Mouse (Mus musculus): Measurements from ENCODE around the gene Nxph4.

Nxph4 gene

DNA sequence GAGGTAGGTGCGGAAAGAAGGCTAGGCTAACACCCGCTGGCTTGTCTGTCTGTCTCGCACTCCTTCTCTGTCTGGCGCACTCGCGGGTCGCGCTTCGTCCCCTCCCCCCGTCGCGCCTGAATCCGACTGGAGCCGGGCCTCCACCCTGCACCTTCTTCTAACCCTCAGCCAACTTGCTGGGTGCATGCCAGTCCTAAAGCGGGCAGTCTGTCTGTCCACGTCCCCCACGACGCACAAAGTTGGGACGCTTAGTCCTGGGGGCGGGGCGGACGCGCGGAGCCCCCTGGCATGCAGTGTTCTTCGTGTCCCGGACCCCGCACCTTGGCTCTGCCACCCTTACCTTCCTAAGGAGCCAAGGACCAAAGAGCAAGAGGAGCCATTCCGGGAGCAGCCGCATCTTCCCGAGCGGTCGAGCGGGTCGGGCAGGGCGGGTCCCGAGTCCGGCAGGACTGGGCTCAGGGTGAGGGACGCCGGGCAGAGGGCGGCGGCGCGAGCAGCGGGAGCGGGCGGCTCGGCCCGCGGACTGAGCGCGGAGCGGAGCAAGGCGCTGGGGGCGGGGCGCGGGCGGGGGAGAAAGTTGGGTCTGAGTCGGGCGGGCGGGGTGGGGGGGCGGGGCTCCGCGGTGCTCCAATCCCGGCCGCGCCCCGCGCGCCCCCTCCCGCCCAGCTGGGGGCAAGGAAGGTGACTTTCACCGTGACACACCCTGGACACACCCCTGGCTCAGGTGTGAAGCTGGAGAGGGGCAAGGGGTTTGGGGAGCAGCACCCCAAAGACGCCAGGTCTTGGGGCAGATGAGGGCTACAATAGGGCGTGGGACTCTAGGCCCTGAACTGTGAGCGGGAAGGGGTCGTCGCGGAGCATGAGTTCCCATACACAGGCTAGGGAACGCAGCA lies at the start of gene Nxph4:
TSS of gene Nxph4 (minus strand) at position 524 of the 893 bp plus-strand sequence.
- DNase-seq (ENCODE audit: low spot score in 2 of 2) = no peak

DNA sequence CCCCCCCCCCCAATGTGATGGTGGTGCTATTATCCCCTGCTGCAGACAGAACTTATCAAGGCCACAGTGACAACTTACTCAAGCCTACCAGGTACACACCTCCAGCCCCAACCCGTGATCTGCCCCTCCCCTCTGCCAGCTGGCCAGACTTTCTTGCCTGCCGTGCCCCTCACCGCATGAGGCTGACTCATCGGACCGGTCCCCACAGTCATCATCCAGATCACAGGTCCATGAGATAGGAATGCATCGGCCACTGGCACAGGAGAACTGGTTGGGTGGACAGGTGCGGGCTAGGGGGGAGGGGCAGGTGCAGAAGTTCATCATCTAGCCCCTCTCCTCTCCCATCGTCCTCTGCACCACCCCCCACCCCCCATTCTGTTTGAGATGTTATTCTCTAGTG lies 49.3 kb upstream of the Nxph4 start:
- DNase-seq (ENCODE audit: low spot score in 2 of 2) = no peak

DNA sequence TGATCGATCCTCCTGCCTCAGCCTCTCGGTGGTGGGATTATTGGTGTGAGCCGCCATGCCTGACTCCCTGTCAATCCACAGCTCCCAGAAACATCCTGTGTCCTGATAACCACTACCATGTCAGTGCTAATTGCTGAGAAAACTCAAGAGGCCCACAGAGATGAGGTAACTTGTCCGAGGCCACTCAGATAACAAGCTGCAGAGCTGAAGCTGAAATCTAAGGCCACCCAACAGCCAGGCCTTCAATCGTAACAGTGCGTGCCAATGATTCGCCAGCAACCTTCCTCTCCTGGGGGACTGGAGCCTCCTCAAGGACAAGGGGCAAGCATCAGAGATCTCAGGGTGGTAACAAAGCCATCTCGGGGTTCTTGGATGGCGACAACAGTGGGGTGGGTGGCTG lies 46.9 kb upstream of the Nxph4 start:
- DNase-seq (ENCODE audit: low spot score in 2 of 2) = no peak

DNA sequence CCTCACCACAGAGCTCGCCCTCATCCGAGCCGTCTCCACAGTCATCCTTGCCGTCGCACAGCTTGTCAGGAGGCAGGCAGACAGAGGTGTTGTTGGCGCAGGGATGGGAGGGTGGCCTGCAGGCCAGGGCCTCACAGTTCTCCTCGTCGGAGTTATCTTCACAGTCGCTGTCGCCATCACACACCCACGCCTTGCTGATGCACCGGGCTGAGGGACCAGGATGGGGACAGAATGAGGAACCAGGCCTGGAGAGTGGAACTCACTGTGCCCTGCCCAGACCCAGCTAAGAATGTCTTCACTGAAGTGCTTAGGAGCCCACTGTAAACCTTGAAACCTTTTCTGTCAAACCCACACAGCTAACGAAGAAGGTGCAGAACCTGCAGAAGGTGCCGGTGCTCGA lies 43.6 kb upstream of the Nxph4 start:
- no peak for DNase-seq (ENCODE audit: low spot score in 2 of 2)

DNA sequence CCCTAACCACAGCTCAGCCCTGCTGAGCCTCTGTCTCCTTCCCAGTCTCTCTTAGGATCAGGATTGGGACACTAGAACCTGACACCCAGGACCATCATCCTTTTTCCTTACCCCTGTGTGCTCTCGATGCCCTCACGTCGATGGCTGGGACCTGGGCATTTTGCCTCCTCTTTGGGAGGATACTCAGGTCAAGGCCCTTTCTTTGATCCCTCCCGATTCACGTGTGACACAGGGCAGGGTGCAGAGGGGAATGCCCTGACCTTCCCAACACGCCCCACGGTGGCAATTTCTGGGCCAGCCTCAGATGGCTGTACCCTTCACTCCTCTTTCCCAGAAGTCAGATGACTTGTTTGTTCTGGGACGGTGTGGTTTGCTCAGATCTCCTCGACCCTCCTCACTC lies 42.8 kb upstream of the Nxph4 start:
- DNase-seq (ENCODE audit: low spot score in 2 of 2) = no peak

DNA sequence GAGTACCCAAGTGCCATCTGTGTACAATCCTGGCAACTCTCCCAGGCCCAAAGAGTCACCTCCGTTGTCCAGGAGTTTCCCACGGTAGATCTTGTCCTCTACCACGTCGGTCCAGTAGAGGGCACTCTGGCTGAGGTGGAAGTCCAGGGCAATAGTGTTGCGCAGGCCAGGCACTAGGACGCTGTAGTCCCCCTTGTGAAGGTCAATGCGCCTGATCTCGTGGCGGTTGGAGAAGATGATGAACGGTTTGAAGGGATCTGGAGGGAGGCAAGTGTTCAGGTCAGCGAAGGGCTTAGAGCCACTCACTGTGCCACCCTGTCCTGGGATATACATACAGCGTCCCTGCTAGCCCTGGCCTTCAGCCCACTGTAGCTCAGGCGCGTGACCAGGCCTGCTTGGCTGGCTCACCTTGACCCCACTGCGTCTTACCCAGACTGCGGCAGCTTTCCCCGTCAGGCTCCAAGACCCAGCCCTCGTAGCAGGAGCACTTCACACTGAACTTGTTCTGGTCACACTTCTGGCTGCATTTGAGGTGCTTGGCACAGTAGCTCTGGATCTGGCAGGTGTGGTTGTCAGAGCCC lies 42.1 kb upstream of the Nxph4 start:
- peak; percentile 67 to 75 for DNase-seq (ENCODE audit: low spot score in 2 of 2)

DNA sequence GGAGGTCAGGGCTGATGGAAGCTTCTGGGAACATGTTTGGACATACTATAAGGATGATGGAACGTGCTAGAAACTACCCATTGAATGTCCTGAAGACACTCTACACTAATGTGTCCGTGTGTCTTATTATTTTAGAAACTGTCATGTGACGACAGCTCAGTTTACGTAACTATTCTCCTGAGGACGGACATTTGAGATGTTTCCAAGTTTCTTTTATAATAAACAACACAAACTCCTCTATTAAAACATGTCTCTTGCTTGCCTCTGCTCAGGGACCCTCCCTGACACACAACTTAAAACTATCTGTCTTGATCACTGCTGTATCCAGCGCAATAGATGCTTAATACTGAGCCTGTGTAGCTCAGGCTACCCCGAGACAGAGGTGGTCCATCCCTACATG lies 41.4 kb upstream of the Nxph4 start:
- DNase-seq (ENCODE audit: low spot score in 2 of 2) = peak in 1 of 2 experiments; percentile 51

DNA sequence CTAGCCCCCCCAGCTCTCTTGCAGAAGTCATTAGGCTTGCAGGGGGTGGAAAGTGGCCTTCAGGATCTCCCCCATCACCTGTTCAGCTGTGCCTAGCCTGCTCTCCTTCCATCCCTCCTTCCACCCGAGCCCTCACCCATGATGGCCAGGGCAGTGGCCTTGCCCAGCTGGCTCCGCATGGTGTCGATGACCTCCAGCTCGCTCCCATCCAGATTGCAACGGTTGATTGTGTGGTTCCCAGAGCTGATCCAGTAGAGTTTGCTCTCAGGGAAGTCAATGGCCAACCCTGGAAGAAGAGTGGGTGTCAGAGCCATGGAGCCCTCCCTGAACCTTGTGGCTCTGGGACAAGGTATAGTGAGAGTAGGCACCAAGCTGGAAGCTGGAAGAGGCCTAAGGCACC lies 37.9 kb upstream of the Nxph4 start:
- no peak for DNase-seq (ENCODE audit: low spot score in 2 of 2)

DNA sequence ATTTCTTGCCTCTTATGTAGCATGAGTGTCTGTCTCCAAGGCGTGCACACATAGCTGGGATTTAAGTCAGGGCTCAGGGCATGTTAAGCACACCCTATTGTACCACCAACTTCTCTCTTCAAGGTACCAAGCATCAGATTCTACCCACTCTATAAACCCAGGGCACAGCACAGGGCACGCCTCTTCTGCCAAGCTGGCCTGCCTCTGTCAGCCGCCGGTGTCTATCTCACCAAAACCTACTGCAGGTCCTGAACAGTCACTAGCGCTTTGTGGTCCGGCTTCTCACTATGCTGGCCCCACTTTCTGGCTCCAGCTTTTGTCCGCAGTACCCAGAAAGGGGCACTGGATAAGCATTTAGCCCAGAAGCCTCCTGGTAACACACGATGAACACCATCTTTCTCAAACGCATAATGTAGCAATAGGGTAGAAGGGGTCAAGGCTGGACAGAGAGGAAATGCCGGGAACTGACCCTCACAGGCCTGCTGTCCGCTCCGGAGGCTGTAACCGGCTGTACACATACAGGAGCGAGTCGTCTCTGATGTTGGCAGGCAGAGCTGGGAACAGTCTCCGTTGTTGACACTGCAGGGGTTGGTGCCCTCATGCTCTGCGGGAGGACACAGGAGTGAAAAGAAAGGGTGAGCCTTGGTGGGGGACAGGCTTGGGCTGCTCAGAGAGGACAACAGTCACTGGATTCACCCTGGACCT lies 36.7 kb upstream of the Nxph4 start:
- DNase-seq (ENCODE audit: low spot score in 2 of 2) = no peak

DNA sequence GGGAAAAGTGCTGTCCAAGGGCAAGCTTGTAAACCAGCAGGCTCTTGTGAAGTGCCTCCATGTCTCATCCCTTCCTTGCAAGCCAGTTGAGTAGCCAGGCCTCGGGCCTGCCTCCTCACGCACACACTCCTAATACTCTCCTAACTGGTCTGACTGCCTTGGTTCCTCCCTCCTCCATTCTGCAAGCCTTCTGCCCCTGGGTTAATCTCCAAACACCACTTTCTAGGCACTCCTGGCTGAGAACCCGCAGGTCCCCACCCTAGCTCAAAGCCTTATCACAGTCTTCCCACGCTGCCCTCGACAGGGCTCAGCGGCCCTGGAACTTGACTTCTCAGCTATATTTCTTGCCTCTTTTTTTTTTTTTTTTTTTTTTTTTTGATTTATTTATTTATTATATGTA lies 36.0 kb upstream of the Nxph4 start:
- DNase-seq (ENCODE audit: low spot score in 2 of 2) = no peak

DNA sequence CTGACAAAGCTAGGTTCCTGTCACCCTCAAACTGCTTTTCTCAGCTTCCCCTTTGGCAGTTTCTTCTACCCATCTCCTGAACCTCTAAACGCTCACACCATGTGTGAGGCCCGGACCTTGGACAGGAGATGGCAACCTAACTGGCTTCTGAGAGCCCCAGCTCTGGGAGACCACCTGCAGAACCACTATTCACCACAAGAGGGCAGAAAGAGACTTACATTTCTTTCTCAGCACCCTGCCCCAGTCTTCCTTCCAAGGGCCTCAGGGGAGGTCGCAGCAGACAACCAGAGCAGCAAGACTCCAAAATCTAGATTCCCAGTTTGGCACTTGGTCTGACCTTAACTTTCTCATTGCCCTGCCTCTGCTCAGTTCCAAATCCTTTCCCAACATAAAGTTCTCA lies 35.1 kb upstream of the Nxph4 start:
- peak; percentile 79 to 83 for DNase-seq (ENCODE audit: low spot score in 2 of 2)

DNA sequence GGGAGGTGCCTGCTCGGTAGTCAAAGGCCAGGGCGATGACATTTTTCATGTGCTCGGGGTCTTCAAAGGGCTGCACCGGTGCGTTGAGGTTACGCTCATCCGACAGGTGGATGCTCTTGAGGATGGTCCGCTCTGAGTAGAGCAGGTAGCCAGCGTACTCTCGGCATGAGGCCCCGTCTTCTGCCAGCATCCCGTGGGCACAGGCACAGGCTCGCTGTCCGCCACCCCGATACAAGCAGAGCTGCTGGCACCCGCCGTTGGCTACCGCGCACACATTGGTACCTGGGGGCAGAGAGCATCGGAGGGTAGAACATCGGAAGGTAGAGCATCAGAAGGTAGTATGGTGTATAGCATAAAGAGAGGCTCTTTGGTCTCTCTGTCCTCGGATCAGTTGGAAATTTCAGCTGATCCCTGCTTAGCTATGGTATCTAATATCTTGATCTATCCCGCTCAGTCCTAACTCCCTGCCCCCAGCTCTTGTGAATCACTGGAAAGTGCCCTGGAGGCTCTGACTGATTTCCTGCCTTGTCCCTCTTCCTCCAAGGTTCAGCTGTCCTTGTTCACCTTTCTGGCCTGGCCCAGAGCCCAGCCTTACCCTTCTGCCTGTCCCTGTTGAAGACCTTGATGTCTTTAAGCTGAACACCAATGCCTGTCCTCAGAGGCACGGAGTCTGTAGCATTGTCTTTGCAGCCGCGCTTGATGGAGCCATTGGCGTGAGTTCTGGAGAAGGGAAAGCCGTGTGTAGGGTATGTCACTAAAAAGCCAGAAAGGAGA lies 32.4 kb upstream of the Nxph4 start:
- DNase-seq (ENCODE audit: low spot score in 2 of 2) = no peak

DNA sequence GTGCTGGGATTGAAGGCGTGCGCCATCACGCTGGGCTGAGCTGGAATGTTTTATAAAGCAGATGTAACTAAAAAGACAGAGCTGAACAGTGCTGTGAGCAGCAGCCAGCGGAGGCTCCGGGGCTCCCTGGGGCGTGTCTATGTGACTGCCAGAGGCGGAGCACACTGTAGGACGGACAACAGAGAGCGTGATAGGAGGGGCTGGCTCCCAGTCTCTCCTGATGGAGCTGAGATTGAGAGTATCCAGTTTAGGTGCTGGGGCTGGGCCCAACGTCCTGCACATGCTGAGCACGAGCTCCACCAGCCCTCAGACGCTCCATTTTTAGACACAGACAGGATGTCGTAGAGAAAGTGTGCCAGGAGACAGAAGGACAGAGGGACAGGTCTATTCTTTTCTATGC lies 29.9 kb upstream of the Nxph4 start:
- DNase-seq (ENCODE audit: low spot score in 2 of 2) = peak; percentile 43 to 48

DNA sequence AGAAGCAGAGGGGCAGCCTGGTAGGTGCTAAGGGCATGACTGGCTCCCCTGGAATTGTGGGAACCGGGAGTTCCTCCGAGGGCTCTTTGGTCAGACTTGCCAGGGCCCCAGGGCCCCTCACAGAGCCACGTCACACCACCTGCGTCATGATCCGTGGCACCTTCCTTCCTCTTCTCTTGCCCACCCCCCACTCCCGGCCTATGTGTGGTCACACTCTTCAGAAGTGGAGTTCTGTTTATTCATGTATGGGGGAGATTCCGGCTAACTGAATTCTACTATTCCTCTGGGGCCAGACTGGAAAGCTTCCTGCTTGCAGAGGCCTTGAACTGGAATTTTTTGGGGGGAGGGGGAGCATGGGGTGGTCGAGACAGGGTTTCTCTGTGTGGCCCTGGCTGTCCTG lies 29.5 kb upstream of the Nxph4 start:
- no peak for DNase-seq (ENCODE audit: low spot score in 2 of 2)

DNA sequence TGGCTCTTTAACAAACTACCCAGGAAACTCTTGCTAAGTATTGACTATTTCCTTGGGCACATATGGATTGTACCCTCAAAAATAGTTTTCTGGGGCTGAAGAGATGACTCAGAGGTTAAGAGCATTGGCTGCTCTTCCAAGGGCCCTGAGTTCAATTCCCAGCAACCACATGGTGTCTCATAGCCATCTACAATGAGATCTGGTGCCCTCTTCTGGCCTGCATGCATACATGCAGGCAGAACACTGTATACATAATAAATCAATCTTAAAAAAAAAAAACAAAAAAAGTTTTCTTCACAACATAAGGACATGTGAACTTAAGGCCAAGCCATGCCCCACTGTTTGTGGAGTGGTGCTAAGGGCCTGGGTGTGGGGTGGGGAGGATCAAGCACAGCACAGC lies 26.8 kb upstream of the Nxph4 start:
- DNase-seq (ENCODE audit: low spot score in 2 of 2) = no peak

DNA sequence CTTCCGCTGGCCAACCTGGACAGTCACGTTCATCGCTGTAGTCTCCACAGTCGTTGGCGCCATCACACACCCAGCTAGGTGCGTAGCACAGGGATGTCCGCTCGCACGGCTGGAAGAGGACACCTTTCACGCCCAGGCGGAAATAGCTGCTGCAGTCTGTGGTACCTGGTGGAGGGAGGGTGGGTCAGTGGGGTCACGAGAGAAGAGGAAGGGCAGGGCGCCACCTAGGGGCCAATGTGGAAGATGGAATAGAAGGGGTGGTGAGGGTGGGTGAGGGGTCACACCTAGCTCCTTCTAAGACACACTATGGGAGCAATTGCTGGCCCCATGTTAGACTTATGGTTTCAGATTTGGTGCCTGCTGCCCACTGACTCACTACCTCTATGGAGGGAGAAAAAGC lies 23.0 kb upstream of the Nxph4 start:
- DNase-seq (ENCODE audit: low spot score in 2 of 2) = no peak

DNA sequence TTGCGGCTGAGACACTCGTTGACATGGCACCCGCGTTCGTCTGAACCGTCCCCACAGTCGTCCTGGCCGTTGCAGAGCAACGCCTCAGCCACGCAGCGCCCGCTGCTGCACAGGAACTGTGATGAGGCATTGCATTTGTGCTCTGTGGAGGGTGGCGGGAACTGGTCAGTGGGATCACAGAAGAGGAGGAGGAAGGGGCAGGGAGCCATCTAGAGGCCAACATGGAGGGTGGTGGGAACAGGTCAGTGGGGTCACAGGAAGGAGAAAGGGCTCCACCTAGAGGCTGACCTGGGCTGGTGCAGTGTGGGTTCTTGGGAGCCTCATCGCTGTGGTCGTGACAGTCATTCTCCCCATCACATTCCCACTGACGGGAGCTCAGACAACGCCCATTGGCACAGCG lies 21.3 kb upstream of the Nxph4 start:
- no peak for DNase-seq (ENCODE audit: low spot score in 2 of 2)

DNA sequence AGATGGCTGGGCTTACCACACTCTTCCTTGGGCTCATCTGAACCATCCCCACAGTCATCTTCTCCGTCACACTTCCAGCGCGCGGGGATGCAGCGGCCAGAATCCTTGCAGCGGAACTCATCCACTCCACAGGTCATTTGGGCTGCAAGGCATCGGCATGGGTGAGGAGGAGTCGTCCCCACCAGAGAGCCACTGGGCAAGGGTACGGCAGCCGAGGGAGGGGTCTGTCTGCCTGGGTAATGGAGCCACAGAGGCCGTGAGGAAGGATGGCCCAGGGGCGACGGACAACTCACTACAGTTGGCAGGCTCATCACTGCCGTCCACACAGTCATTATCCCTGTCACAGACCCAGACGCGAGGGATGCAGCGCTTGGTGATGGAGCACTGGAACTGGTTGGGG lies 15.5 kb upstream of the Nxph4 start:
- no peak for DNase-seq (ENCODE audit: low spot score in 2 of 2)

DNA sequence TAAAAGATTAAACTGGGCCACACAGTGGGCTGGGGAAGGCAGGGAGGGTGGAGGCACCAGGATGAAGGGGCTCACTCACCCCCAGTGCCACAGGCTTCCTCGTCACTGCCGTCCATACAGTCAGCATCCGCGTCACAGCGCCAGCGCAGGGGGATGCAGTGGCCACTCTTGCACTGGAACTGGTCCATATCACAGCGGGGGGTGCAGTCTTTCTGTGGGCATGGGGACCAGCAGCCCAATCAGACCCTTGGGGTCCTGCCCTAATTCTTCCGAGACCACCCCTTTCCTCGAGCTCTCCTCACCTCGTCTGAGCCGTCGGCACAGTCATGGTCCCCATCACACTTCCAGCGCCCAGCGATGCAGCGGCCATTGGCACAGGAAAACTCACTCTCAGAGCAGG lies 13.9 kb upstream of the Nxph4 start:
- no peak for DNase-seq (ENCODE audit: low spot score in 2 of 2)

DNA sequence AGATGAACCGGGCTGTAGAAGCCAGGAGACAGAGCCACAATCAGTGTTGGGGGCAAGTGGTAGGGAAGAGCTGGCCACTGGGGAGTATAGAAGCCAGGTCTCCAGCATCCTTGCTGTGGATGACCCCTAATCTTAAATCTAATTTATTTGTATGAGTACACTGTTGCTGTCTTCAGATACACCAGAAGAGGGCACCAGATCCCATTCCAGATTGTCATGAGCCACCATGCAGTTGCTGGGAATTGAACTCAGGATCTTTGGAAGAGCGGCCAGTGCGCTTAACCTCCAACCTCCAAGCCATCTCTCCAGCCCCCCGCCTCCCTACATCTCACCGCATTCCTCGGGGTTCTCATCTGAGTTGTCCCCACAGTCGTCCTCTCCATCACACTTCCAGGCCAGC lies 12.1 kb upstream of the Nxph4 start:
- no peak for DNase-seq (ENCODE audit: low spot score in 2 of 2)

DNA sequence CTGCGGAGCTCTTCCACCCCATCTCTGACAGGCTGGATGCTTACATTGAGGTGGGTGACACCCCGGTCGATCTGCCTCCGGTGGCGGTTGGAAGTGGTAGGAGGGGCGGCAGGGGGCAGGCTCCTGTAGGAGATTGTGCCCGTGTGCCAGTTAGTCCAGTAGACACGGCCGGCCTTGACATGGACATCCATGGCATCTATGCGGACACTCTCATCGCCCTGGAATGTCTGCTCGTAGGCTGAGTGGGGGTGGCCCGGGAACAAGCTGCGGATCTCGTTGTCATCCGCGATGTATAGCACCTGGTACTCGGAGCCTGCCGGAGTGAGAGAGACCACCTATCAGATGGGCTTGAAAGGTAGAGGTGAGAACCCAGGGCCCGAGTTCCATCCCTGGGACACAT lies 10.0 kb upstream of the Nxph4 start:
- DNase-seq (ENCODE audit: low spot score in 2 of 2) = no peak

DNA sequence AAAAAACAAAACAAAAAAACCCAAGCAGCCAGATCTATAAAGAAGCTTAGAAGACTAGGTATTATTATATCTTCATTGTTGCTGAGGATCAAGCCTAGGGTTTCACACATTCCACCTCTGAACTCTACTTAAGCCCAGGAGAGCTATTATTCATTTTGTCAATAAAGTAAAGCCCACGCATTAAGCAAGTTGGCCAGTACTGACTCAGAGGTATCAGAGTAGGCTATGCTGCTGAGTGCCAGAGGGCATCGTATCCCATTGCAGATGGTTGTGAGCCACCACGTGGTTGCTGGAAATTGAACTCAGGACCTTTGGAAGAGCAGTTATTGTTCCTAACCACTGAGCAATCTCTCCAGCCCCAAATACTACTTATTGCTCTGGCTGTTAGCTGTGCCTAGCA lies 9.6 kb upstream of the Nxph4 start:
- no peak for DNase-seq (ENCODE audit: low spot score in 2 of 2)
